Mouse (Mus musculus): ENCODE measurements around the gene Bcl3. TPM values are rescaled to one million over a fixed set of nuclear protein-coding genes. Genes with fewer than 3 reads are reported as not detected.

Gene Bcl3
- polyA plus RNA-seq, 1 experiment = 226 TPM

- Histone ChIP-seq H3K27me3 (ENCODE audit: control insufficient read depth, insufficient read depth, low read length) (no peaks in the 10 kb centered on the region), H3K4me3 (ENCODE audit: low read depth, low read length) (no peak overlapping the region), H3K27ac (ENCODE audit: insufficient read depth, low read depth, low read length) (no peak overlapping the region), H3K4me1 (ENCODE audit: control insufficient read depth, insufficient read depth, insufficient read length, low read length) (peaks cover 15% of the 10 kb centered on the region), H3K36me3 (ENCODE audit: control insufficient read depth, insufficient read depth, low read length) (no peaks in the 10 kb centered on the region)
- 46% methylated on average over 13 of the region's 13 CpGs for WGBS
- TF ChIP-seq CTCF (IDR thresholded peaks at IDR 0.05; ENCODE audit: extremely low read depth, insufficient read length, insufficient replicate concordance, low read depth, low read length) = no peak
- TF ChIP-seq POLR2A (IDR thresholded peaks at IDR 0.05; ENCODE audit: low read depth, low read length) = no peak
Observed at GRCm38 (mm10) chr7:19760021-19760420, 62.5 kb downstream of the Bcl3 start.

- Histone ChIP-seq H3K4me1 (ENCODE audit: control insufficient read depth, insufficient read depth, insufficient read length, low read length) (peaks cover 17% of the 10 kb centered on the region), H3K36me3 (ENCODE audit: control insufficient read depth, insufficient read depth, low read length) (no peaks in the 10 kb centered on the region), H3K27me3 (ENCODE audit: control insufficient read depth, insufficient read depth, low read length) (no peaks in the 10 kb centered on the region), H3K27ac (ENCODE audit: insufficient read depth, low read depth, low read length) (no peak overlapping the region), H3K4me3 (ENCODE audit: low read depth, low read length) (no peak overlapping the region)
- TF ChIP-seq CTCF (IDR thresholded peaks at IDR 0.05; ENCODE audit: extremely low read depth, insufficient read length, insufficient replicate concordance, low read depth, low read length) (no peak), POLR2A (IDR thresholded peaks at IDR 0.05; ENCODE audit: low read depth, low read length) (no peak)
- WGBS = 92% methylated on average over 13 of the region's 13 CpGs
Observed at GRCm38 (mm10) chr7:19758623-19759022, 63.9 kb downstream of the Bcl3 start.

Other genes with a start within 250 kb of the Bcl3 start
- 3.0 and 3.7 TPM in 2 replicates for gene Zfp296, start 245.5 kb downstream of the Bcl3 start, polyA plus RNA-seq (2012; rRNA removed)
- gene Gemin7, start 245.2 kb downstream of the Bcl3 start, polyA plus RNA-seq (2012; rRNA removed) = 85.5 and 146 TPM in 2 replicates
- 91.6 and 184 TPM in 2 replicates for gene Clasrp, start 218.3 kb downstream of the Bcl3 start, polyA plus RNA-seq (2012; rRNA removed)
- gene Relb, start 193.3 kb downstream of the Bcl3 start, polyA plus RNA-seq (2012; rRNA removed) = 47.2 and 144 TPM in 2 replicates
- gene Clptm1, start 157.7 kb downstream of the Bcl3 start, polyA plus RNA-seq (2012; rRNA removed) = 70.5 and 141 TPM in 2 replicates
- 1,337 and 1,661 TPM in 2 replicates for gene Apoc2, start 144.8 kb downstream of the Bcl3 start, polyA plus RNA-seq (2012; rRNA removed)
- 0.37 and 0.69 TPM in 2 replicates for gene Gm44805, start 141.3 kb downstream of the Bcl3 start, polyA plus RNA-seq (2012; rRNA removed)
- gene Apoc4, start 141.3 kb downstream of the Bcl3 start, polyA plus RNA-seq (2012; rRNA removed) = 0.33 and 1.4 TPM in 2 replicates
- not detected in 2 replicates for gene Apoc1, start 130.1 kb downstream of the Bcl3 start, polyA plus RNA-seq (2012; rRNA removed)
- 591 and 688 TPM in 2 replicates for gene Apoe, start 123.6 kb downstream of the Bcl3 start, polyA plus RNA-seq (2012; rRNA removed)
- gene Tomm40, start 107.3 kb downstream of the Bcl3 start, polyA plus RNA-seq (2012; rRNA removed) = 62.8 and 72.9 TPM in 2 replicates
- gene Nectin2, start 72.3 kb downstream of the Bcl3 start, polyA plus RNA-seq (2012; rRNA removed) = 128 and 208 TPM in 2 replicates
- gene Bcam, start 51.8 kb downstream of the Bcl3 start, polyA plus RNA-seq (2012; rRNA removed) = 18.6 and 20.3 TPM in 2 replicates
- gene Cblc, start 26.0 kb downstream of the Bcl3 start, polyA plus RNA-seq (2012; rRNA removed) = 56.7 and 145 TPM in 2 replicates
- gene Gm19345, start 29.2 kb upstream of the Bcl3 start, polyA plus RNA-seq (2012; rRNA removed) = 0.13 TPM in 1 of 2 replicates, not detected in the other
- 0.47 and 1.3 TPM in 2 replicates for gene Ceacam16, start 38.5 kb upstream of the Bcl3 start, polyA plus RNA-seq (2012; rRNA removed)
- gene Ceacam19, start 65.2 kb upstream of the Bcl3 start, polyA plus RNA-seq (2012; rRNA removed) = not detected in 2 replicates
- 5.7 and 14.3 TPM in 2 replicates for gene Pvr, start 98.4 kb upstream of the Bcl3 start, polyA plus RNA-seq (2012; rRNA removed)
- gene Igsf23, start 128.0 kb upstream of the Bcl3 start, polyA plus RNA-seq (2012; rRNA removed) = 87.9 and 185 TPM in 2 replicates
- gene Ceacam20, start 142.6 kb upstream of the Bcl3 start, polyA plus RNA-seq (2012; rRNA removed) = 48.9 and 179 TPM in 2 replicates
- gene Nlrp9b, start 168.7 kb upstream of the Bcl3 start, polyA plus RNA-seq (2012; rRNA removed) = 1.8 and 6.6 TPM in 2 replicates

Data from small intestine, adult 2 months (tissue).